Mouse (Mus musculus): ENCODE measurements around the gene Lpcat3. TPM values are rescaled to one million over a fixed set of nuclear protein-coding genes. Genes with fewer than 3 reads are reported as not detected.
A peak's percentile ranks its signal among the peaks of the same experiment; 100 is the strongest.
"Not testable (repeated sequence)": the region's sequence is repeated elsewhere in the genome, so short reads cannot be mapped to it uniquely, and the experiment has no call there.

Lpcat3 gene
- 10 to 100 TPM; 24.1 to 38.4 (median 31.4) TPM for total RNA-seq (2022)

GRCm38 (mm10) chr6:124662477-124663423, at the start of gene Lpcat3:
Gene Lpcat3 (plus strand): TSS chr6:124663027.
- peak; percentile 96 for DNase-seq (ENCODE audit: low spot score in 2 of 2)

- DNase-seq (ENCODE audit: low spot score in 2 of 2) = no peak
These were observed 37.2 kb upstream of the Lpcat3 start for GRCm38 (mm10) chr6:124625612-124626011.

- DNase-seq (ENCODE audit: low spot score in 2 of 2) = not testable (repeated sequence)
These were observed 36.6 kb upstream of the Lpcat3 start for GRCm38 (mm10) chr6:124626184-124626583.

- DNase-seq (ENCODE audit: low spot score in 2 of 2) = no peak
These were observed 32.1 kb upstream of the Lpcat3 start for GRCm38 (mm10) chr6:124630763-124631162.

- not testable (repeated sequence) for DNase-seq (ENCODE audit: low spot score in 2 of 2)
These were observed 26.8 kb upstream of the Lpcat3 start, which contains the start of gene C1s2 for GRCm38 (mm10) chr6:124635985-124636384. Gene C1s2 (minus strand): TSS chr6:124636085.

- DNase-seq (ENCODE audit: low spot score in 2 of 2) = not testable (repeated sequence)
These were observed 25.9 kb upstream of the Lpcat3 start for GRCm38 (mm10) chr6:124636858-124637460.

- DNase-seq (ENCODE audit: low spot score in 2 of 2) = no peak
These were observed 22.8 kb upstream of the Lpcat3 start for GRCm38 (mm10) chr6:124640041-124640440.

GRCm38 (mm10) chr6:124640997-124641396, 21.8 kb upstream of the Lpcat3 start:
- peak in 1 of 2 experiments; percentile 50 for DNase-seq (ENCODE audit: low spot score in 2 of 2)

GRCm38 (mm10) chr6:124646394-124646793, 16.4 kb upstream of the Lpcat3 start:
- DNase-seq (ENCODE audit: low spot score in 2 of 2) = no peak

GRCm38 (mm10) chr6:124655893-124656292, 6.9 kb upstream of the Lpcat3 start:
- no peak for DNase-seq (ENCODE audit: low spot score in 2 of 2)

GRCm38 (mm10) chr6:124658067-124658466, 4.8 kb upstream of the Lpcat3 start:
- no peak for DNase-seq (ENCODE audit: low spot score in 2 of 2)

- no peak for DNase-seq (ENCODE audit: low spot score in 2 of 2)
These were observed 1.5 kb upstream of the Lpcat3 start for GRCm38 (mm10) chr6:124661156-124661806.

GRCm38 (mm10) chr6:124661995-124662394, 832 bp upstream of the Lpcat3 start:
- DNase-seq (ENCODE audit: low spot score in 2 of 2) = no peak

GRCm38 (mm10) chr6:124663424-124663795, 583 bp downstream of the Lpcat3 start:
- DNase-seq (ENCODE audit: low spot score in 2 of 2) = no peak

- no peak for DNase-seq (ENCODE audit: low spot score in 2 of 2)
These were observed 1.4 kb downstream of the Lpcat3 start for GRCm38 (mm10) chr6:124664256-124664655.

- no peak for DNase-seq (ENCODE audit: low spot score in 2 of 2)
These were observed 2.2 kb downstream of the Lpcat3 start for GRCm38 (mm10) chr6:124665011-124665410.

GRCm38 (mm10) chr6:124669234-124669859, 6.5 kb downstream of the Lpcat3 start:
- no peak for DNase-seq (ENCODE audit: low spot score in 2 of 2)

GRCm38 (mm10) chr6:124670281-124670900, 7.6 kb downstream of the Lpcat3 start:
- no peak for DNase-seq (ENCODE audit: low spot score in 2 of 2)

- no peak for DNase-seq (ENCODE audit: low spot score in 2 of 2)
These were observed 9.3 kb downstream of the Lpcat3 start for GRCm38 (mm10) chr6:124672100-124672499.

- DNase-seq (ENCODE audit: low spot score in 2 of 2) = peak in 1 of 2 experiments; percentile 43
These were observed 10.8 kb downstream of the Lpcat3 start for GRCm38 (mm10) chr6:124673619-124674018.

GRCm38 (mm10) chr6:124674591-124674990, 11.8 kb downstream of the Lpcat3 start:
- no peak for DNase-seq (ENCODE audit: low spot score in 2 of 2)
